Mouse (Mus musculus): ENCODE measurements around the gene Hoxb1. TPM values are rescaled to one million over a fixed set of nuclear protein-coding genes. Genes with fewer than 3 reads are reported as not detected.
A peak's percentile ranks its signal among the peaks of the same experiment; 100 is the strongest.

The Hoxb1 gene
- polyA plus RNA-seq, 1 experiment from 2014 or later, result 0.05 TPM

DNA sequence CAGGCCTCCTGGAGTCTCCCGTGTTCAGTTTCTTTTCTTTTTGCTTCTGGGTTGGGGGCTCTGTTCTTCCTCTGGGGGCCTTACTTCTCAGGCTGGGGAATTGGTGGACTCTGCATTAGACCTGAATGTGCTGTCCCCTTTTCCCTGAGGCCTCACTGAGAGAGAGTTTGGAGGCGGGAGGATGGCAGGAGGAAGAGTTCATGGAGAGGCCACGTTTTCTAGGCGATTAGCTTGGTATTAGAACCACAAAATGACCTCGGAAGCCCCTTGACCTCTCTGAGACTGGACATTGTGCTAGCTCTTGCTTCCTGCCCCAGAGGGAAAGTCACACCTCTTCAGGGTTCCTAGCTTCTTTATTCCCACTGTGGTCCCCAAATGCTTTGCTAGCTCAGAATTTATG lies 41.4 kb upstream of the Hoxb1 start:
- H3K4me2 ChIP-seq, result no peak overlapping the region
- 18% methylated on average over 5 of the region's 5 CpGs for WGBS (ENCODE audit: insufficient replicate concordance)
- no peak for ATAC-seq (ENCODE audit: low read depth)
- no peak for DNase-seq
- H3K4me3 ChIP-seq (replicated peaks), result no peak overlapping the region
- H3K27ac ChIP-seq, result no peak overlapping the region; the same call in 1 of the 2 replicates
- H3K36me3 ChIP-seq, result no peaks in the 10 kb centered on the region
- H3K27me3 ChIP-seq, result peaks cover 98% of the 10 kb centered on the region
- H3K9ac ChIP-seq, result no peak overlapping the region
- H3K4me1 ChIP-seq (replicated peaks), result no peaks in the 10 kb centered on the region
- H3K9me3 ChIP-seq (replicated peaks), result no peaks in the 10 kb centered on the region

DNA sequence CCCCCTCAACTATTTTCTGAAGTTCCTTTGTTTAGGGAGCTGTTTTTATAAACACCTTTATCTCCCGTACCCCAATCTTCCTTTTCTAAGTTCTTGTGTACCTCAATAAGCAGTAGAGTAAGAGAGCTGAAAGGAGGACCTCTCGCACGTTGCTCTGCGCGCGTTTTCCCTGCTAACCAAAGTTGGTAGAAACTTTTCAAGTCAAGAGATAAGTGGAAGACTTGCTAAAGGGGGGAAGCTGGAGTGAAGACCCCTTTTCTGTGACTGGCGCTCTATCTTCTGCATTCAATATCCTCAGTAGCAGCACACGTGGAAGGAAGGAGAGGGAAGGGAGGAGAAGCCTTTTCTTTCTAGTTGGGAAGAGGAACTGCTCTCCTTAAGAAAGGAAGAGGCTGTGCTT lies 40.6 kb upstream of the Hoxb1 start:
- no peak overlapping the region for H3K9ac ChIP-seq
- no peaks in the 10 kb centered on the region for H3K4me1 ChIP-seq (replicated peaks)
- peaks cover 96% of the 10 kb centered on the region for H3K27me3 ChIP-seq
- no peak for ATAC-seq (ENCODE audit: low read depth)
- H3K27ac ChIP-seq, result no peak overlapping the region
- no peaks in the 10 kb centered on the region for H3K9me3 ChIP-seq (replicated peaks)
- WGBS (ENCODE audit: insufficient replicate concordance), result 28% methylated on average over 8 of the region's 8 CpGs
- no peak overlapping the region for H3K4me3 ChIP-seq (replicated peaks)
- no peak for DNase-seq
- H3K36me3 ChIP-seq, result no peaks in the 10 kb centered on the region
- H3K4me2 ChIP-seq, result no peak overlapping the region

DNA sequence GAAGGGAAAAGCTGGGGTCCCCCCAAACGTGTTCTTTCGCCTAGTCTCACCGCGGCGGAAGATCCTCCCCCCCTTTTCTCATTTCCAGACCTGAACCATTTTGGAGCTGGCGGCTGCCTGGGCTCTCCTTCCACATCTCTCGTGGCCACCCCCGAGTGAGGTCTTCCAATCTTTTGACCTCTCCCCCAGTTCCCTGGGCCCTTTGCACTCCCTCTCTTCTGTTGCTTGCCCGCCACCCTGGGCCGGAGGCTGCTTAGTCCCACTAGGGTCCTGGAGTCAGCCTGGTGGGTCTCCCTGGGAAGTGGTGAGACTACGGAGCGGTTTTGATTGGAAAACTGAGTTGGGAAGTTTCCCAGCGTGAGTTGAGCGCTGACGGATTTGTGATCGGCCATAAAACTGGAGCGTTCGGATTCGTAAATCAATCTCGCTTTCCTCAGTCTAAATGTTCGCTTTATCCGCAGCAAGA lies 39.8 kb upstream of the Hoxb1 start:
- Histone ChIP-seq H3K27ac (no peak overlapping the region), H3K9ac (0 out of 2 replicates have a peak overlapping the region, but pooled peaks have one; percentile 13), H3K4me2 (peak overlapping the region; percentile 23; the same call in 1 of the 2 replicates), H3K36me3 (no peaks in the 10 kb centered on the region), H3K9me3 (replicated peaks) (no peaks in the 10 kb centered on the region), H3K27me3 (peaks cover 96% of the 10 kb centered on the region), H3K4me1 (replicated peaks) (no peaks in the 10 kb centered on the region), H3K4me3 (replicated peaks) (no peak overlapping the region)
- 42% methylated on average over 22 of the region's 22 CpGs for WGBS (ENCODE audit: insufficient replicate concordance)
- DNase-seq (no peak), ATAC-seq (ENCODE audit: low read depth) (no peak)

DNA sequence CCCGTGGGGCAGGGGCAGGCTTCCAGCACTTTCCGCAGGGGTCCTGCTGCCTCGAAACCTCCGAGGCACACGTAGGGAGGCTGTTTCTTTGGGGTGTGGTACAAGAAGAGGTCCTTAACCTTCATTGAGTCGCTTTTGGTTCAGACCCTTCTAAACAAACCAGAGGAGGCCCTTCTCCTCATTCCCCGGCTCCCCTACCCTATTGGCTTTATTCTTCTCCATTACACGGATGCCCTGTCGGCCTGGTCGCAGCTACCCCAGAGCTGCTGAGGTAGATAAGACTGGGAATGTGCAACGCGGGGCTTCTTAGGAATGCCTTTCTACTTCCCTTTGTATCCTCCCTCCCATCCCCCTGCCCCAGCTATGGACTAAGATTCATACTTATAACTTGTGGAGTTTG lies 38.8 kb upstream of the Hoxb1 start:
- ATAC-seq (ENCODE audit: low read depth) (no peak), DNase-seq (no peak)
- Histone ChIP-seq H3K27me3 (peaks cover 97% of the 10 kb centered on the region), H3K9ac (no peak overlapping the region), H3K9me3 (replicated peaks) (no peaks in the 10 kb centered on the region), H3K27ac (no peak overlapping the region), H3K36me3 (no peaks in the 10 kb centered on the region), H3K4me2 (no peak overlapping the region), H3K4me1 (replicated peaks) (0 out of 2 replicates have a peak, but pooled peaks cover under 1% of the 10 kb centered on the region), H3K4me3 (replicated peaks) (no peak overlapping the region)
- 33% methylated on average over 12 of the region's 12 CpGs for WGBS (ENCODE audit: insufficient replicate concordance)

- Histone ChIP-seq H3K4me2 (no peak overlapping the region), H3K9me3 (replicated peaks) (no peaks in the 10 kb centered on the region), H3K27ac (no peak overlapping the region), H3K36me3 (no peaks in the 10 kb centered on the region), H3K4me1 (replicated peaks) (0 out of 2 replicates have a peak, but pooled peaks cover 4% of the 10 kb centered on the region), H3K27me3 (peaks cover 97% of the 10 kb centered on the region), H3K9ac (no peak overlapping the region), H3K4me3 (replicated peaks) (no peak overlapping the region)
- ATAC-seq (ENCODE audit: low read depth) (no peak), DNase-seq (no peak)
- WGBS (ENCODE audit: insufficient replicate concordance), result 43% methylated on average over 7 of the region's 7 CpGs
These were observed 38.4 kb upstream of the Hoxb1 start for GRCm38 (mm10) chr11:96327122-96327521.

GRCm38 (mm10) chr11:96327750-96328149 lies 37.8 kb upstream of the Hoxb1 start:
- 36% methylated on average over 5 of the region's 5 CpGs for WGBS (ENCODE audit: insufficient replicate concordance)
- H3K9me3 ChIP-seq (replicated peaks), result no peaks in the 10 kb centered on the region
- H3K27ac ChIP-seq, result no peak overlapping the region
- H3K4me1 ChIP-seq (replicated peaks), result 0 out of 2 replicates have a peak, but pooled peaks cover 4% of the 10 kb centered on the region
- H3K4me3 ChIP-seq (replicated peaks), result no peak overlapping the region
- DNase-seq (no peak), ATAC-seq (ENCODE audit: low read depth) (no peak)
- peaks cover 97% of the 10 kb centered on the region for H3K27me3 ChIP-seq
- no peak overlapping the region for H3K4me2 ChIP-seq
- no peak overlapping the region for H3K9ac ChIP-seq
- H3K36me3 ChIP-seq, result no peaks in the 10 kb centered on the region

DNA sequence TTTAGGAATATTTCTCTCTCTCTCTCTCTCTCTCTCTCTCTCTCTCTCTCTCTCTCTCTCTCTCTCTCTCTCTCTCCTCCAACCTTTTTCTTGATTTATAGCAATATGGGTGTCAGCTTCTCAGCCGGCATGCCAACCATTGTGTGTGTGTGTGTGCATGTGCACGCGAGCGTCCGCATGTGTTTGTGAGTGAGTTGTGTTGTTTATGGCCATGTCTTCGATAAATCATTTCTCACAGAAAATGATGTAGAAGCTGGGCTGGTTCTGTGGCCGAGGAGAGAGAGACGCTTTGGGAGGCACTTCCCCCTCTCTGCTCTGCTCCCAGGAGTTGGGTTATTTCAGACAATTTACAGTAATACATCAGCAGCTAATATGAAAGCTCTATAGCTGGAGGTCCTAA lies 36.9 kb upstream of the Hoxb1 start:
- H3K4me2 ChIP-seq, result no peak overlapping the region
- H3K36me3 ChIP-seq, result no peaks in the 10 kb centered on the region
- no peaks in the 10 kb centered on the region for H3K9me3 ChIP-seq (replicated peaks)
- H3K4me1 ChIP-seq (replicated peaks), result 0 out of 2 replicates have a peak, but pooled peaks cover 4% of the 10 kb centered on the region
- no peak overlapping the region for H3K4me3 ChIP-seq (replicated peaks)
- DNase-seq (no peak), ATAC-seq (ENCODE audit: low read depth) (no peak)
- 33% methylated on average over 8 of the region's 8 CpGs for WGBS (ENCODE audit: insufficient replicate concordance)
- peaks cover 97% of the 10 kb centered on the region for H3K27me3 ChIP-seq
- no peak overlapping the region for H3K9ac ChIP-seq
- H3K27ac ChIP-seq, result no peak overlapping the region

DNA sequence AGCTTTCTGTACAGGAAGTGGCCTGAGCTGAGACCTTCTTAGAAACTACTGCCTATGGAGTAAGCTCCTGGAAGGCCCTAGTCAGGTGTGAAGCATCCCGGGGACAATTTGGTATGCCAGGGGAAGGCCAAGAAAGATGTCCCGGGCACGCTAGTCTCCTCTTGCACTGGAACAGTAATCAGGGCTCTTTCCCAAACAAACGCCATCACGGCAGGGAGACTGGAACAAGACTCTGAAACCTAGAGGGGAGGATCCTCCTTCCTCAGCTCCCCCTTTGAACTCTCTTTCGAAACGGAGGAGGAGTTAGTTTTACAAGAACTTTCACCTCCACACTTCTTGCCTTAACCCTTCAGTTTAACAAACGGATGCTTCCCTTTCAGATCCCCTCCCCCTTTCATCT lies 33.4 kb upstream of the Hoxb1 start:
- 10% methylated on average over 8 of the region's 8 CpGs for WGBS (ENCODE audit: insufficient replicate concordance)
- H3K9me3 ChIP-seq (replicated peaks), result no peaks in the 10 kb centered on the region
- H3K27me3 ChIP-seq, result peaks cover 98% of the 10 kb centered on the region
- H3K9ac ChIP-seq, result no peak overlapping the region
- no peak overlapping the region for H3K27ac ChIP-seq
- ATAC-seq (ENCODE audit: low read depth) (no peak), DNase-seq (no peak)
- no peak overlapping the region; the same call in 1 of the 2 replicates for H3K4me2 ChIP-seq
- 0 out of 2 replicates have a peak, but pooled peaks cover 4% of the 10 kb centered on the region for H3K4me1 ChIP-seq (replicated peaks)
- no peaks in the 10 kb centered on the region for H3K36me3 ChIP-seq
- no peak overlapping the region for H3K4me3 ChIP-seq (replicated peaks)

DNA sequence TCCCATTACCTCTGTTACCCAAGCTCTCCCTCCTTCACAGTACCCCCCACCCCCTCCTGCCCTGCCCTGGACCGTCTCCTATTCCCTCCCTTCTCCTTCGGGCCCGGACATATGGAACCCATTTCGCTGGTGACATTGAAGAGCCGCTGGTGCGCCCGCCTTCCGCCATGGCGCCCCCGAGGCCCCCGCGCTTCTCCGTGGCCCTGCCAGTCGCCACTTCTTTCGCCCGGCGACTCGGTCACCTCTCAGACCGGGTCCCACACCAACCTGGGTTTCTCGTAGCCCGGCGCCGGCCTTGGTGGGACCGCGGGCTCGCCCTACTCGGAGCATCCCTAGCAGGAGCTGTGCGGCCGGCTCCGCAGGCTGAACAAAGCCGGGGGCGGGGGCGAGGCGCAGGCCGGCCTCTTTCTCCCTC lies 32.9 kb upstream of the Hoxb1 start:
- 0 out of 2 replicates have a peak overlapping the region, but pooled peaks have one; percentile 21 for H3K27ac ChIP-seq
- peaks cover 98% of the 10 kb centered on the region for H3K27me3 ChIP-seq
- no peaks in the 10 kb centered on the region for H3K36me3 ChIP-seq
- peak overlapping the region; percentile 41 for H3K4me2 ChIP-seq
- no peak overlapping the region; the same call in 1 of the 2 replicates for H3K9ac ChIP-seq
- no peaks in the 10 kb centered on the region for H3K9me3 ChIP-seq (replicated peaks)
- 10% methylated on average over 35 of the region's 35 CpGs for WGBS (ENCODE audit: insufficient replicate concordance)
- H3K4me3 ChIP-seq (replicated peaks), result peak overlapping the region; percentile 27
- DNase-seq, result no peak
- no peak for ATAC-seq (ENCODE audit: low read depth)
- 0 out of 2 replicates have a peak, but pooled peaks cover 4% of the 10 kb centered on the region for H3K4me1 ChIP-seq (replicated peaks)

DNA sequence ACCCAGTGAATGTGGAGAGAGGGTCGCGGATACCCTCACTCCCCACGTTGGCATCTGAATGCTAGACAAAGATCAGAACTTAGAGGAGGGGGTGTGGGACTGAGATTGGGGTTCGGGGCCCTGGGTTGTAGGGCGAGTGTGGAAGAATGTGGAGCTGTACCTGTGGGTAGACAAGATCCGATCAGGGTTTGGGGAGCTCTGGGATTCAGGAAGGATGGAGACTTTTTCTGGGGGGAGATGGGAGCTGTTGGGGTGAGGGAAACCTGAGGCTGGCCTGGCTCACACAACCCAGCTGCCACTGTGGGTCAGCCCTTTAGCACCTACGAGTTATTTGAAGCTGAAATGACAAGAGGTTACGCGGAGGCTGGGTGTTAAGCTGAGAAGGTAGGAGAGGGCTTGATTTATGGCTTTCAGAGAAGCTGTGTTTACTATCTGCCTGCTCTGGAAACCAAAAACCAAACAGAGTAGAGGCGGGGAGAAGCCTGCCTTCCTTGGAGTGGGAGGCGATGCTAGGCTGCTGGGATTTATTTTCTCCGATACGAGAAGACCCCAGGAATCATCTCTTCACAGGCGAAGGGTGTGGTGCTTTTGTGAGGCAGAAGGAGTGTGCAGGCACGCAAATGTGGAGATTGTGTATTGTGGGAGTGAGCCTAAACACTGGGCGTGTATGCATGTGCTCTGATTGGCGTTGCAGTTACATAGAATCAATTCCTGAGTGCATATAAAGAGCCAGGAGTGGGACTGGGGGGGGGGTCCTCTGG lies 32.1 kb upstream of the Hoxb1 start:
- H3K27me3 ChIP-seq, result peaks cover 98% of the 10 kb centered on the region
- no peaks in the 10 kb centered on the region for H3K9me3 ChIP-seq (replicated peaks)
- no peak for DNase-seq
- WGBS (ENCODE audit: insufficient replicate concordance), result 33% methylated on average over 17 of the region's 17 CpGs
- 0 out of 2 replicates have a peak, but pooled peaks cover 4% of the 10 kb centered on the region for H3K4me1 ChIP-seq (replicated peaks)
- no peak for ATAC-seq (ENCODE audit: low read depth)
- H3K27ac ChIP-seq, result peak overlapping the region; percentile 21; the same call in 1 of the 2 replicates
- no peaks in the 10 kb centered on the region for H3K36me3 ChIP-seq
- peak overlapping the region; percentile 41 for H3K4me2 ChIP-seq
- peak overlapping the region; percentile 27; the same call in 1 of the 2 replicates for H3K4me3 ChIP-seq (replicated peaks)
- H3K9ac ChIP-seq, result 0 out of 2 replicates have a peak overlapping the region, but pooled peaks have one; percentile 9

DNA sequence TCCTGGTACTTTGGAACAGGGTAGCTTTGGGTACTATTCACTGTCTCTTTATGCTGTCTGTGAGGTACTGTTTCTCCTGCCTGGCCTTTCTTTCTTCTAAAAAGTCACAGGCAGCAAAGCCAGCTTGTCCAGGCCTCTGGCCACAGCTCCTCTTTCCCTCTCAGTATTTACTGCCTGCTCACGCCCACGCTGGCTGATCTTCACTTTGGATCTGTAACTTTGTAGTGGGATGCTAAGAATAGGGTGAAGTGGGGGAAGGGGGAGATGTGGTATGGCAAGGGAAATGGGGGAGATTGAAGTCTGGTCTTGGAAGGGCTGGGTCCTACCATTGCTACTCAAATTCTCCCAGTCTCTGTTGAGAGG lies 31.6 kb upstream of the Hoxb1 start:
- Histone ChIP-seq H3K4me2 (no peak overlapping the region), H3K27ac (0 out of 2 replicates have a peak overlapping the region, but pooled peaks have one; percentile 13), H3K9me3 (replicated peaks) (no peaks in the 10 kb centered on the region), H3K9ac (0 out of 2 replicates have a peak overlapping the region, but pooled peaks have one; percentile 9), H3K4me3 (replicated peaks) (no peak overlapping the region), H3K36me3 (no peaks in the 10 kb centered on the region), H3K4me1 (replicated peaks) (0 out of 2 replicates have a peak, but pooled peaks cover 7% of the 10 kb centered on the region), H3K27me3 (peaks cover 98% of the 10 kb centered on the region)
- DNase-seq, result no peak
- ATAC-seq (ENCODE audit: low read depth), result no peak
- 44% methylated on average over 2 of the region's 2 CpGs for WGBS (ENCODE audit: insufficient replicate concordance)
